Mouse (Mus musculus) inflammation-experienced regulatory T-cells, adult 16 weeks (primary cell): ENCODE data around the gene Ppm1j. TPM values are rescaled to one million over a fixed set of nuclear protein-coding genes. Genes with fewer than 3 reads are reported as not detected.

Source experiments
- polyA plus RNA-seq: library from polyadenylated mRNA; unstranded; fragments of 100-300 nt; shearing (Covaris generic); gene quantifications from one replicate; pipeline ENCODE4 v1.2.1, GENCODE M21; 2017

Ppm1j gene
- polyA plus RNA-seq = 70.4 TPM

GRCm38 (mm10) chr3:104780561-104781420 is at the start of gene Ppm1j:
Ppm1j (plus strand) TSS chr3:104781056.

GRCm38 (mm10) chr3:104781471-104781903 is 631 bp downstream of the Ppm1j start, which contains the start of gene Fam19a3:
Fam19a3 (minus strand) TSS chr3:104781840.

GRCm38 (mm10) chr3:104788075-104788474 is 7.2 kb downstream of the Ppm1j start, which contains the start of gene Rhoc:
Rhoc (plus strand) TSS chr3:104788375.

GRCm38 (mm10) chr3:104817991-104818748 is 37.3 kb downstream of the Ppm1j start, which contains the start of gene Mov10:
Mov10 (minus strand) TSS chr3:104818563.

Other genes with a start within 250 kb of the Ppm1j start
- gene Slc16a1, start 142.4 kb upstream of the Ppm1j start, polyA plus RNA-seq = 24.2 TPM
- 3.2 TPM for gene Fam19a3, start 784 bp downstream of the Ppm1j start, polyA plus RNA-seq
- gene Rhoc, start 7.3 kb downstream of the Ppm1j start, polyA plus RNA-seq = 15.0 TPM
- 52.7 TPM for gene Mov10, start 37.5 kb downstream of the Ppm1j start, polyA plus RNA-seq
- 51.9 TPM for gene St7l, start 82.9 kb downstream of the Ppm1j start, polyA plus RNA-seq
- gene Capza1, start 83.4 kb downstream of the Ppm1j start, polyA plus RNA-seq = 582 TPM
- 0.23 TPM for gene Wnt2b, start 180.9 kb downstream of the Ppm1j start, polyA plus RNA-seq